Mouse (Mus musculus) kidney, postnatal 0 days (tissue): ENCODE results near the gene Akap2. TPM values are rescaled to one million over a fixed set of nuclear protein-coding genes. Genes with fewer than 3 reads are reported as not detected.

Experiments used
- ATAC-seq: fragments of 200-750 bp; cut with Nextera tagmentation; replicated peaks from 2 replicates; pipeline ENCODE4 v1.8.0; 2017; ENCODE audit warnings: low read depth, moderate number of reproducible peaks, moderate TSS enrichment, moderate library complexity; ENCODE audit not compliant: low FRiP score
- DNase-seq: peaks from one replicate; pipeline ENCODE4 v3.0.0-alpha.2; 2016; ENCODE audit warnings: low spot score
- H3K27ac ChIP-seq: fragments of 300-500 bp; sonication (generic); 2 replicates; pipeline ENCODE4 v1.5.1; 2014; ENCODE audit warnings: mild to moderate bottlenecking
- H3K27me3 ChIP-seq: fragments of 300-500 bp; sonication (generic); 2 replicates; pipeline ENCODE4 v1.6.1; 2014; ENCODE audit warnings: low read length, mixed read lengths; ENCODE audit not compliant: insufficient read depth
- H3K36me3 ChIP-seq: fragments of 300-500 bp; sonication (generic); 2 replicates; pipeline ENCODE4 v1.6.1; 2014; ENCODE audit warnings: low read length, mixed read lengths; ENCODE audit not compliant: insufficient read depth
- H3K4me1 ChIP-seq: fragments of 300-500 bp; sonication (generic); replicated peaks from 2 replicates; pipeline ENCODE4 v1.6.1; 2014; ENCODE audit warnings: antibody characterized with exemption, low read length, mixed read lengths; ENCODE audit not compliant: insufficient read depth
- H3K4me2 ChIP-seq: fragments of 300-500 bp; sonication (generic); 2 replicates; pipeline ENCODE4 v1.6.1; 2014; ENCODE audit warnings: mild to moderate bottlenecking, low read length, moderate library complexity, mixed read lengths
- H3K4me3 ChIP-seq: fragments of 300-500 bp; sonication (generic); replicated peaks from 2 replicates; pipeline ENCODE4 v1.5.1; 2014; ENCODE audit warnings: low read depth, low read length
- H3K9ac ChIP-seq: fragments of 300-500 bp; sonication (generic); 2 replicates; pipeline ENCODE4 v1.6.1; 2014; ENCODE audit warnings: low read depth, low read length
- H3K9me3 ChIP-seq: fragments of 300-500 bp; sonication (generic); replicated peaks from 2 replicates; pipeline ENCODE4 v1.6.1; 2016; ENCODE audit warnings: low read length, inconsistent platforms, mixed read lengths
- CTCF ChIP-seq: IDR thresholded peaks from 2 replicates; pipeline ENCODE4 v1.5.1; 2016; ENCODE audit warnings: antibody characterized with exemption, low read depth, mild to moderate bottlenecking, moderate library complexity
- WGBS: fragments of 180-500 bp; shearing (Covaris S2); extraction: QIAGEN DNeasy Blood & Tissue Kit; methylation state at CpG from one replicate; pipeline ENCODE4 v1.1.7; 2014; 5-methylcytosine and 5-hydroxymethylcytosine counted together
- polyA plus RNA-seq: library from polyadenylated mRNA; unstranded; fragments of >200 nt; fragmentation: Nextera tagmentation; extraction: Ambion mirVana; gene quantifications from 2 replicates; pipeline ENCODE4 v1.2.1, GENCODE M21; 2015

The Akap2 gene
- polyA plus RNA-seq, 1 experiment from 2014 or later, result 20.5 TPM

DNA sequence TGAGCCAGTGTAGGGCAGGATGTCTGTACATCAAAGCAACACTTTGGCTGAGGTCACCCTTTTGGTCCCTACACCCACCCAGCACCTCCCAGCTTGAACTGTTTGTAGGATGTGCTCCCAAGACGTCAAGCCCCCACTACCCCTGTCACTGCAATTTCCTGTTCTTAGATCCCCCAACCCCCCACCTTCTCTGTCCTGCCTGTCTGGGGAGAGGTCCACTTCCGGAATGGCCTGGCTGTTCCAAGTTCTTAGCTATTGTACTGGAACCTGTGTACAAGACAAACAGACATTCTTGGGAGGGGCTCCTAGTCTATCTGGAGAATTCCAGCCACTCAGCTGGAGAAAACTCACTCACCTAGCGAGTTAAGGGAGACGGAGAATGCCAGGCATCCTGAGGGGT is 116.7 kb downstream of the Akap2 start:
- Histone ChIP-seq H3K9ac (no peak overlapping the region), H3K4me1 (peaks cover 6% of the 10 kb centered on the region; the same call in 1 of the 2 replicates), H3K9me3 (no peaks in the 10 kb centered on the region), H3K36me3 (no peaks in the 10 kb centered on the region), H3K4me3 (no peak overlapping the region), H3K27me3 (no peaks in the 10 kb centered on the region), H3K4me2 (no peak overlapping the region), H3K27ac (peak overlapping the region; percentile 25; the same call in 1 of the 2 replicates)
- peak; percentile 50; the same call in 1 of the 2 replicates for ATAC-seq
- no peak for DNase-seq
- 37% methylated on average over 4 of the region's 4 CpGs for WGBS
- no peak for TF ChIP-seq CTCF

- Histone ChIP-seq H3K4me2 (no peak overlapping the region), H3K36me3 (no peaks in the 10 kb centered on the region), H3K27ac (no peak overlapping the region), H3K4me1 (peaks cover 8% of the 10 kb centered on the region), H3K4me3 (no peak overlapping the region), H3K27me3 (no peaks in the 10 kb centered on the region), H3K9me3 (no peaks in the 10 kb centered on the region), H3K9ac (no peak overlapping the region)
- WGBS, result 67% methylated on average over 9 of the region's 9 CpGs
- no peak for TF ChIP-seq CTCF
- DNase-seq (no peak), ATAC-seq (no peak)
Observed at GRCm38 (mm10) chr4:57837089-57837488, 119.6 kb downstream of the Akap2 start.

- no peak overlapping the region for H3K27ac ChIP-seq
- H3K9me3 ChIP-seq, result no peaks in the 10 kb centered on the region
- H3K4me1 ChIP-seq, result peaks cover 9% of the 10 kb centered on the region; the same call in 1 of the 2 replicates
- no peaks in the 10 kb centered on the region for H3K27me3 ChIP-seq
- no peaks in the 10 kb centered on the region for H3K36me3 ChIP-seq
- DNase-seq (peak; percentile 46), ATAC-seq (no peak)
- TF ChIP-seq CTCF, result no peak
- no peak overlapping the region for H3K4me2 ChIP-seq
- no peak overlapping the region for H3K4me3 ChIP-seq
- no peak overlapping the region for H3K9ac ChIP-seq
- WGBS, result 67% methylated on average over 4 of the region's 4 CpGs
Observed at GRCm38 (mm10) chr4:57839343-57839742, 121.9 kb downstream of the Akap2 start.

- no peak overlapping the region for H3K9ac ChIP-seq
- peaks cover 14% of the 10 kb centered on the region; the same call in 1 of the 2 replicates for H3K4me1 ChIP-seq
- no peaks in the 10 kb centered on the region for H3K36me3 ChIP-seq
- H3K27me3 ChIP-seq, result no peaks in the 10 kb centered on the region
- ATAC-seq, result no peak
- H3K4me3 ChIP-seq, result no peak overlapping the region
- no peak for DNase-seq
- no peak overlapping the region for H3K27ac ChIP-seq
- no peak for TF ChIP-seq CTCF
- H3K4me2 ChIP-seq, result no peak overlapping the region
- no peaks in the 10 kb centered on the region for H3K9me3 ChIP-seq
- WGBS, result 51% methylated on average over 1 of the region's 1 CpGs
Observed at GRCm38 (mm10) chr4:57841911-57842310, 124.5 kb downstream of the Akap2 start.

DNA sequence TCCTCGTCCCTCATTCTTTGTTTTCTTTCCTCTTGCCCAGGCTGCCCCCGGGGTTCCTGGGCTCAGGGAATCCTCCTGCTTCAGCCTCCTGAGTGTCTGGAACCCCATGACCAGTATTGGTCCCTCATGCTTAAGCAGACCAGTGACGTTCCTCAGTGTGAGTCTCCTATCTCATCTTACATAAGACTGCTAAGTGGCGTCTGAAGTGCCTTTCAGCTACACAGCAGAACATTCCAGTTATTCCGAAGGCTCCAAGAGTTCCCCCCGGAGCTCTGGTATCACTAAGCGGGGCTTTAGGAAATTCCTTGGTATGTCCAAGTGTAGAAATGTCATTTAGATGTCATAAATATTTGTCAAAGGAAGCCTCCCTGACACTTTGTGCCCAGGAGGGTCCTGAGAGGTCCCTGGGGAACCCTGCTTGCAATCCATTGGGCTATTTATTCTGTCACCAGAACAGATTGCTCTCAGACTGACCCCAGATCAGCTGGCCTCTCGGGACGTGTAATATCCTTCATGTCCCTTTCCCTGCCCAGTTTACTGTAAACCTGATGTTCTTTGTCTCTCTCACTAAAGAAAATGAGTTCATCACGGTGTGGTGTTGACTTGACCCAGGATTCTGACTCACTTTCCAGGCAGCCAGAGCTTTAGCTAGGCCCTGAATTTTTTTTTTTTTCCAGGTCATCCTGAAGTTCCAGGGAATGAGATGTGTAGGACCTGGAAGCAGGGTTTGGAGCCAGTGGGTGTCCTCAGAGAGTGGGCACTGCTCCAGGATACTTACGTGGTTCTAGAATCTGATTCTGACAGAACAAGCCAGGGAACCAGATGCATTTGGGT is 125.2 kb downstream of the Akap2 start:
- 55% methylated on average over 11 of the region's 11 CpGs for WGBS
- Histone ChIP-seq H3K36me3 (no peaks in the 10 kb centered on the region), H3K4me3 (no peak overlapping the region), H3K27me3 (no peaks in the 10 kb centered on the region), H3K27ac (peak overlapping the region; percentile 36; the same call in 1 of the 2 replicates), H3K9ac (no peak overlapping the region), H3K9me3 (no peaks in the 10 kb centered on the region), H3K4me1 (peaks cover 21% of the 10 kb centered on the region; the same call in 1 of the 2 replicates), H3K4me2 (no peak overlapping the region)
- TF ChIP-seq CTCF, result no peak
- ATAC-seq (no peak), DNase-seq (no peak)

GRCm38 (mm10) chr4:57845031-57845431 is 127.6 kb downstream of the Akap2 start:
- Histone ChIP-seq H3K27ac (peak overlapping the region; percentile 83), H3K4me2 (peak overlapping the region; percentile 54), H3K4me1 (peaks cover 30% of the 10 kb centered on the region), H3K27me3 (no peaks in the 10 kb centered on the region), H3K9me3 (no peaks in the 10 kb centered on the region), H3K4me3 (peak overlapping the region; percentile 34), H3K9ac (peak overlapping the region; percentile 53), H3K36me3 (0 out of 2 replicates have a peak, but pooled peaks cover 3% of the 10 kb centered on the region)
- WGBS, result 4% methylated on average over 10 of the region's 10 CpGs
- ATAC-seq (peak; percentile 92), DNase-seq (peak; percentile 97)
- no peak for TF ChIP-seq CTCF
